Mouse (Mus musculus): ENCODE data around the gene Tigd3.

Gene Tigd3

DNA sequence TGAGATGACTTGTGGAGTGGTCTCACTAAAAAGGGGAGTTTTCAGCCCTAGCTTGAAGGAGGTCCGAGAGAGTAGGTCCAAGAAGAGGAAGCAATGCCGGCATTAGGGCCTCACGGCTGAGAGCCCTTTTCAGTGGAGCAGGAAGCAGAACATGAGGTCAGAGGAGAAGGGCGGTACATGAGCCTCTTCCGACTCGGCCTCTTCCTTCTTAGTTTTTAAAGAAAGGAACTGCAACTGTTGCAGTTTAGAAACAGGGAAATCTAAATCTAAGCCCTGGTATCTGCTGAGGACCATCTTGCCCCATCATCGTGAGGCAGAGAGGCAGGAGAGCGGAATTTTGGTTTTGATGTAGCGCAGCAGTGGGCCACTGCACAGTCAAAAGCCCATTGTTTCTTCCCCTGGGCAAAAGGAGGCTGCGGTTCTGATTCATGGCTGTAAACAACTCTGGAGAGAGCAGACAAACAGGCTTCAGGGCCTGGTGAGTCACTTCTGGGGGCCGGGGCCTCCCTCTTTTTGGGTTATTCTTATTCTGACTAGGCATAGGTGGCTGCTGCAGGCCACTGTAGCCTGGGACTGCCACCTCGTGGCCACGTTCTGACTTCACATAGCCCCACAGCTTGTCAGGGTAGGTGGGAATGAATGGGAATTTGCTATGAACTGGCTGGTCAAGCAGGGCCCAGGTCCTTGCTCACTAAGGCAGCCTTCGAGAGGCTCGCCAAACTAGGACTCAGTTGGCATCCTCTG lies 16.2 kb downstream of the Tigd3 start, which contains the start of gene Slc25a45:
Slc25a45 (plus strand) TSS at position 191 of the 744 bp plus-strand sequence.
- DNase-seq (ENCODE audit: low read depth, low spot score): no peak

DNA sequence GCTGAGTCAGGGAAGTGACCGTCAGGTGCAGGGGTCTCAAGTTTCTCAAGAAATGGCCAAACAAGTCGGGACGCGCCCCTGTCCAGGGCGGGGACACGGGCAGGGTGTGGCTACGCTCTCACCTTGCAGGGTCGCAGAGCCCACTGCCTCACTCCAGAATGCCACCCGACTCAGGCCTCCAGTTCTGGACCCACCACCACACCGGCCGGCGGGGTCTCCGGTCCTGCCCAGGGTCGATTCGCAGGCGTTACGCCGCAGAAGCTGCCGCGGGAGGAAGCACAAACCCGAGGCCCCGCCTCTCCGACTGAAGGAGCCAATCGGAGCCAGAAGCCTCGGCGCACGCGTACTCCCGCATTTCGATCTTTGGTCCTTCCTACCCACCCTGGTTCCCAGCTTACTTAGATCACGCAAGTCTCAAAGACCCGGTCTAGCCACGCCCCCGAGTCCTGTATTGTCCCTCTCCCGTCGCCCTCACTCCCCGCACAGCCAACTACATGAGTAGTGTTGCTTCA lies 18.9 kb downstream of the Tigd3 start, which contains the start of gene Frmd8:
Frmd8 (minus strand) TSS at position 306 of the 512 bp plus-strand sequence.
- peak; percentile 83 for DNase-seq (ENCODE audit: low read depth, low spot score)

DNA sequence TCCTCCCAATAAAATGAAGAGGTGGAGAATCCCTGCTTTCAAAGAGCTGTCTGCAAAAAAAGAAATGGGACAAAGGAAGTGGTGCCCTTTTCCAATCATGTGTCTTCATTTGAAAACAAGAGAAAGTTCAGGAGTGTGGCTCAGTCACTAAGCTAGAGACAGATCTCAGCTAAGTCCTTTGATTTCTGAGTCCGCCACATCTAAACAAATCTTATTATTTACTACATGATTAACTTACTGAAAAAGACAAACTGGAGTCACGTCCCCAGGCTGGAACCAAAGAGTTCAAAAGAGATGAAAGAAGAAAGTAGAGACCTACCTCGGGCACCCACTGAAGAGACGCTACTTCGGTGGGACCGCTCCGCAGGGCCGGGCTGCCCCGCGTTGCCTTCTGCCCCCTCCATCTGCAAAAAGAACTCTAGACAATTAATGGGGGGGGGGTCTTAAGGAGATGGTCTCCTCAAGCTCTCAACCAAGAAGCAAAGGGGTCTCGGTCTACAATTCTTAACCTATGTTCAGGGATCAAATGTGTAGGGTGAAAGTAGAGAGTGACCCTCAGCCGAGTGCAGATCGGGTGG lies 19.5 kb downstream of the Tigd3 start:
- DNase-seq (ENCODE audit: low read depth, low spot score): no peak

DNA sequence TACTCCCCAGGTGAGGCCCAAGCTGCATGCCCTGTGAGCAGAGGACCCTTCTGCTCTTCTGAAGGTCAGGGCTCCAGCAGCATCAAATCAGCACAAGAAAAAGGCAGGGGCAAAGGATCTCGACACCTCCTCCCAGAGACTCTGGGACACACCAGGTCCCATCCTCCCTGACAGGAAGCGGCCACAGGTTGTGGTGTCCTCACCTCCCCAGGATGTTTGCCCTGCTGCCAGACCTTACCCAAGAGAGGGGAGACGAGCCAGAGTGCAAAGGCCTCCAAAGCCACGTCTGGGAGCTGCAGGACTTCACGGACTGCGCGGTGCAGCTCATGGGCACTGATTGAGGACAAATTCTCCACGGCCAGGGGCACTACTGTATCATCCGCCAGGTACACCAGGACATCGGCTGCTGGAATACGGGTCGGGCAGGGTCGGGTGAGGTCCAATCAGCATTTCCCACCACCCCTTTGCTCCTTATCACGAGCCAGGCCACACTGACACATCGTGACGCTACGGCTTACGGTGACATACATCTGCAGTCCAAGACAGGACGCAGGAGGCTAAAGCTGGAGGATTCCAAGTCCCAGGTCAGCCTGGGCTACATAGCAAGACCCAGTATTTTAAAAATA lies 20.9 kb downstream of the Tigd3 start:
- no peak for DNase-seq (ENCODE audit: low read depth, low spot score)

DNA sequence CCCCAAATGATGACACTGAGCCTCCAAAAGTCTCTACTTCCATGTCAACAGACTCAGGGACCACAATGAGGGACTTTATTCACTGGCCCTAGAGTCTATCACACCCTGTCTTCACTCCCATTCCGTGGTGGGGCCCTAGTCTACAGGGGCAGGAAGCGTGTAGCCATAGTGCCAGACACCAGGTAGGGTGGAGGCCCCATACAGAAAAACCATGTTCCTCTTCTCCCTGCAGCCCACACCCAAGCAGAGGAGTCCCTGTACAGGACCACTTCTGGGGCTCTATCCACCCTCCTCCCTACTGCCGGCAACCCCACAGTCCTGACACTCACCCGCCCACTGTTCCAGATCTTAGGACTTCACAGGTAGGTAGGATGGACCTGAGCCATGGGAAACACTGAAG lies 21.4 kb downstream of the Tigd3 start:
- no peak for DNase-seq (ENCODE audit: low read depth, low spot score)

DNA sequence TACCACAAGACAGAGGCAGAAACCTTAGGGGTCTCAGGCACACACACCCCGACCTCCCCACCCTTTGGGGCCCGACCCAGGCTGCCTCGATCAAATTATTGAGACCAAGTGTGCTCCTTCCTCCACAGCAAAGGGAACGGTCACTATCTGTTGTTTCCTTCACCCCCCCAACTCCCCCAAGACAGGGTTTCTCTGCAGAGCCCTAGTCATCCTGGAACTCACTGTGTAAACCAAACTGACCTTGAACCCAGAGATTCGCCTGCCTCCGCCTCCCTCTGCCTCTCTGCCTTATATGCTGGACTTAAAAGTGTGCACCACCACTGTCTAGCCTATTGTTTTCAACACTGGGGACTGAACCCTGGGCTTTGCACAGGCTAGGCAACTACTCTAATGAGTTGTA lies 22.3 kb downstream of the Tigd3 start:
- DNase-seq (ENCODE audit: low read depth, low spot score): no peak

DNA sequence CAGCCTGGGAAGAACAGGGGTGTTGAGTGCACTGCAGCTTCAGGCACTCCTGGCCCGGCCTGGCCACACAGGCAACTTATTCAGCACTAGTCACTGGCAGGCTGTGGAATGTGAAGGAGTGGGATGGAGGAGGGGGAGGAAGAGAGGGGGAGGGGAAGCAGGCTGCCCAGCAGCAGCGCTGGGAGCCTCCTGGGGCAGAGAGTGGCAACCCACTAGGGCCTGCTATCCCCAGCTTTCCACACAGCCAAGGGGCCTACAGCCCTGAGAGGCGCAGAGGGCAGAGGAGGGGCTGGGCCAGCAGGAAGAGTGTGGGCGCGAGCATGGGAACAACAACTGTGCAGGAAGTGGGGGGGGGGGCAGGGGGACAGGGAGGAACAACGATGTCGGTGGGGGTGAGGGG lies 22.7 kb downstream of the Tigd3 start:
- no peak for DNase-seq (ENCODE audit: low read depth, low spot score)

DNA sequence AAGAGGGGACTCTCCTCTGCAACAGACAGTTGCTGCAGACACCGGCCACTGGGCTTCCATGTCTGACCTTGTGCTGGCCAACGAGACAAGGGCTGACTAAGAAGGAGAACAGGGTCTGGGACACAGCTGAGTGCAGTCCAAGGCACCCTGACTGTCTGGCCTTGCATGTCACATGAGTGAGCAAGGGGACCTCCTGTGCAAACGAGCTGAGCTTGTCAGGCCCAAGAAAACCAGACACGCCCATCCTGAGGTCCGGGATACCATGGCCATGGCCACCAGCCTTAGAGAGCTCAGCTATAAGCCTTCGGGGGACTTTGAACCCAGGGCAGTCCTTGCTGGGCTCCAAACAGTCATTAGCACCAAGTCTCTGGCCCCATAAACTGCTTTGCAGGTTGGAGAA lies 25.9 kb downstream of the Tigd3 start:
- no peak for DNase-seq (ENCODE audit: low read depth, low spot score)

DNA sequence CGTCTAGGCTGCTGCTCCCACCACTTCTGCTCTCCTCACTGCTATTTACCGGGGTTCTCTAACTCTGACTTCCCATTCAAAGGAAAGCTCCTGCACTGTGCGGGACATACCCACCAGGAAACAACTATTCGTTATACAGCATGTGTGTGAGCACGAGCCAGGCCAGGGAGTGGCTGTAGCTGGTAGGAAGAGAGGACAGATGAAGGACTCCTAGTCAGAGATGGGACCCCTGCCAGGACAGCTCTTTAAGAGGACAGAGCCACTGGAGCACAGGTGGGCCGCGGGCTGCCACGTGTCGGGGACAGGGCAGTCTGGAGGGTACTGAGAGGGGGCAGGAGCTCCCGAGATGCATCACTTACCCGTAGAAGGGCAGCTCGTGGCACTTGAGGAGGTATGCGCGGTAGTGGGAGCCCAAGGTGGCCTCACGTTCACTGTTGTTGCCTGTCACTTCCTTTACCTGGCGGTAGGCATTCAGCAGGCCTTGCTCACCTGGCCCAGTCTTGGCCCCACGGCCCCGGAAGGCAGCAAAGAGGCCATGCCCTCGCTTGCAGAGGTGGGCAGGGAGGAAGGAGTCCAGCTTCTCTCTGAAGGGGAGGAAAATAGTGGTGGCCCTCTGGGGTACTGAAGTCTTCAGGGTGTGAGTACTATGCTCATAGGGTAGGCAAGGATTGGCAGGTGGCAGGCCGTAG lies 29.1 kb downstream of the Tigd3 start:
- DNase-seq (ENCODE audit: low read depth, low spot score): no peak

DNA sequence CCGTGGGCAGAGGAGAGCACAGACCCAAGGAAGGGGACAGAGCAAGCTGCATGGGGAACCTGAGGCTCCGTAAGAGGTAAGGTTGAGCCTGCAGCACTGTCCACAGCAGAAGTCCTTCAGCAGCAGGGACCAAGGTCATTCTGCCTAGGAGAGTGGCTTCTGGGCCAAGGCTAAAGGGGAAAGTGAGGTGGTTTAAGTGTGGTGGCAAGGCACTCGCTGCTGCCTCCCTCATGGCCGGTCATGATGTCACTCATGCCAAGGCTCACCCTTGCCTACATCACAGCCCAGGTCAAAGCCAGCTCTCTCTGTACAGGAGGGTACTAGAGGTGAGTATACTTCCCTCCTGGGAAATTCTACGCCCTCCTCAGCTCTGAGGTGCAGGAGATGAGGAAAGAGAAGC lies 30.2 kb downstream of the Tigd3 start:
- DNase-seq (ENCODE audit: low read depth, low spot score): no peak

DNA sequence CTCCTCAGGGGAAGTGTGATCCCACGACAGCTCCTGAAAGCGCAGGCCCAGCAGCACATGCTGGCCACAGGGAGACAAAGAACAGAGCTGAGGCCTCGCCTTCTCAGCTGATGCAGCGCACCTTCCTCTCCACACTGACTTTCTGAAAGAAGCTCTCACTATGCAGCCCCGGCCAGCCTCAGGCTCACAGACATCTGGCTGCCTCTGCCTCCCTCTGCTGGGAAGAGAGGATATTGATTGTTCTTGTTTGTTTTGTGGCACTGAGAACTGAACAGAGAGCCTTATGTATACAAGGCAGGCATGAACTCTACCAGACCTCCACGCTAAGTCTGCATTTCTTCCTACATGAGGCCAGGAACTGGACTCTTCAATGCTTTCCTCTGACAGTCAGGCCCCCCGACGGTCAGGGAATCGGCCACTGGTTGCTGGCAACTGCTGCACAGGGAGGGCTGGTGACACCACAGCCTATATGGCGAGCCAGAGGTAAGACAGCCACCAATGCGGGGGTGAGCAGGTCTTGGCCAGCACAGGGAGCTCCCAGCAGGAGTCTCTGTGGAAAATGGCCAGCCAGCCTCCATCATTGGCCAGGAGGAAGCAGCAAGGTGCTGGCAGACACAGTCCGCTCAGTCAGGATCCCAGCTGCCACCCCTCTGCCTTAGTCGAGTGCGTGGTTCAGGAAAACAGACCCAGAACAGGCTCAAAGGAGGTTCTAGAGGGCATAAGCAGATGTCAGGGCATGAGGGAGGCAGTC lies 31.4 kb downstream of the Tigd3 start:
- no peak for DNase-seq (ENCODE audit: low read depth, low spot score)

DNA sequence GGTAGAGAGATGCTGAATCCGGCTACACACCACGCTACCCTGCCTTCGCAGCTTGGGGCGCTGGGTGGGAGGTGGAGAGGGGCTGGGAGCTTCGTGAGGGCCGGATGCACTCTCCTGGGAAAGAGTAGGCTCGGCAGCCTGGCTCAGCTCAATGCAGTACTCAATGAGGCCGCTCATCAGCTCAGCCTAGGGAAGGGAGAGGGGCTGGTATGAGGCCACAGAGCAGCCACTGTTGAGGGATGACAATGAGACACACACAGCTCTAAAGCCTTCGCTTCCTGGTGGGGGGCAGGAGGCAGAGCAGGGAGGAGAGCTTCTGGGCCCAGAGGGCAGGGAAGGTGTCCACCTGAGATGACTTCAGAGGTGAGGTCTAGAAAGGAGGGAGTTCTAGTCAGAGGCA lies 37.3 kb downstream of the Tigd3 start:
- DNase-seq (ENCODE audit: low read depth, low spot score): no peak

DNA sequence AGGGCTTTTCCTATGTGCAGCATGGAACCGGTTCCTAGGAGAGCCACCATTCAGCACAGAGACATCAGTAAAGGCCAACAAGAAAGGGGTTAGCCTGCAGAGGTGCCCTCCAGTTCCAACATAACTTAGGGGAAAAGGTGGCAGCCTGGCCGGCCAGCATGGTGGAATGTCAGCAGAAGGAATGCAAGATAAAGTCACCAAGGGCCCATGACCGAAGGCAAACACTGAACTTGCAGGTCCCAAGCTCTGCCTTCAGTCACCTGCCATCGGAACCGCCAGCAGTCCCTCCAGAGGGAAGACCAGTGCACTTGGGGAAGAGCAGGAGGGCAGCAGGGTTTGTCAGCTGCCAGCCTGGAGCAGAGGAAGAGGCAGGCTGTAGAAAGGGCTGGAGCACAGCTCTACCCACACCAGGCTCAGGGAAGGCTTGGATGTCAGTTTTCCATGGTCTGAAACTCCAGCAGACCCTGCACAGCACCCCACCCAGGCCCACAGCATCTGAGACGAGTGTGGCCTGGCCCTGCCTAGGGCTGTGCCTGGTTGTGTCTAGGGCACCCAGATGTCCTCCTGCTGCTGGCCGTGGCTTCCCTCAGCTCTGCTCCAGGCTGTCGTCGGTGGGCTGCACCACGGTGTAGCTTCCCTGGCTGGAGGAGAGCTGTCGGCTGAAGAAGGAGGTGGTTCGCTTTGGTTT lies 41.8 kb downstream of the Tigd3 start:
- no peak for DNase-seq (ENCODE audit: low read depth, low spot score)

DNA sequence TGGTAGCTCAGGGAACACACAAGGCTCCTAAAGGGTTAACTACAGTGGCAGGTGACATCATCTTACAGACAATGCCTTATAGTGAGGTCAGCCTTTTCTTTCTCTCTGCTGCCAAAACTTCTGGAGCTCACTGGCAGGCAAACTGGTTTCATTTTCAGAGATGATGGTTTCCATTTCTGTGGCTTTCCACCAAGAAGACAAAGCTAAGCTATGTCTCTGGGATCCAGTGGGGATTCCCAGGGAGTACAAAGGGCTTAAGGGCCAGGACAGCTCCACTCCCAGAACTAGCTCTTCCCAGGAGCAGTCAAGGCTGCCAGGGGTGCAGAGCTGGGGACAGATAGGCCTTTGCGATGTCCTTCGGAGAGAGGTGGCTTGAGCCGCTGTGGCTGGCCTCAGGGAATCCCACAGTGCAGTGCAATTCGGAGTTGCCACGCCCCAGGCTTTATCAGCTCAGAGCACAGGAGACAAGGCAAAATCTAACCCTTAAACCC lies 42.4 kb downstream of the Tigd3 start:
- no peak for DNase-seq (ENCODE audit: low read depth, low spot score)

DNA sequence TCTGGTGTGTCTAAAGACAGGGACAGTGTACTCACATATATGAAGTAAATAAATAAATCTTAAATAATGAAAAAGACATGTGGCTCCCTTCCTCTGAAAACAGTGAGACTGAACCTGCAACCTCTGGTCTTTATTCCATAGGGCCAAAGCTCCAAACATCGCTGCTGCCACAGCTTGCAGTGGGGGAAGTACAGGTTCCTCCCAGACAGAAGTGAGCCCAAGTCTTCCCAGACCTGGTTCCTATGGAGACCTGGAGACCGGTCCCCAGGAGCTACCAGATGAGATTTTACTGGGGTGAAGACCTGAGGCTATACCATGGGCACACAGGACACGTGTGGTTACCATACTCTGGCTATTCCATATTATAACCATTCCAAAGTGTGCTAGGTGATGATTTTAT lies 43.1 kb downstream of the Tigd3 start:
- no peak for DNase-seq (ENCODE audit: low read depth, low spot score)

DNA sequence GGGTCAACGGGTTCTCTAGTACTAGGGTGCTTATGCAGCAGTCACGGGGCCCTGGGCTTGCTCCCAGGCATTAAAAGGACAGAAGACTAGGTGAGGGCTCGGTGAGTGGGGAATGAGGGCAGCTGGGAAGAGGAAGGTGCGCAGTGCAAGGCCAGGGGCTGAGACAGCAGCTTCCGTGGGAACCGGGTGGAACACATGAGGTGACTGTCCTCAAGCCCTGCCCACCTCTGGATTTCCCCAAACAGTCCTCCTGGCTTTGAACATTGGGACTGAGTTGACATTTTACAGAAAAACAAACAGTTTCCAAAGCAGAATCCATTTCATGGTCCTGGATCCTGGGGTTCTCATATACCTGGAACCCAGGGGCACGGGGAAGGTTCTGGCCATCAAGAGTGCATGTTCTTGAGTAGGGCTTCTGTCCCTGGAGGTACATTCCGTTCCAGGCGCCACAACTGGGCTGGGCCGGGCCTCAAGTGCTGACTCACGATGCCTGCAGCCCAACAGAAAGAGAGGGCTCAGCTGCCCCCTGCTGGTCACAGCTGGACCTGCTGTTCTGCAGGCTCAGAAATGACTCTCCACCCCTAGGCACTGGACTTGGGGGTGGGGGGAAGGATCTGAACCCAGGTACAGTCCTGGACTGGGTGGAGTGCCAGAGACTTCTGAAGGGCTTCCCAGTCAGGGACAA lies 44.0 kb downstream of the Tigd3 start:
- peak; percentile 40 for DNase-seq (ENCODE audit: low read depth, low spot score)

DNA sequence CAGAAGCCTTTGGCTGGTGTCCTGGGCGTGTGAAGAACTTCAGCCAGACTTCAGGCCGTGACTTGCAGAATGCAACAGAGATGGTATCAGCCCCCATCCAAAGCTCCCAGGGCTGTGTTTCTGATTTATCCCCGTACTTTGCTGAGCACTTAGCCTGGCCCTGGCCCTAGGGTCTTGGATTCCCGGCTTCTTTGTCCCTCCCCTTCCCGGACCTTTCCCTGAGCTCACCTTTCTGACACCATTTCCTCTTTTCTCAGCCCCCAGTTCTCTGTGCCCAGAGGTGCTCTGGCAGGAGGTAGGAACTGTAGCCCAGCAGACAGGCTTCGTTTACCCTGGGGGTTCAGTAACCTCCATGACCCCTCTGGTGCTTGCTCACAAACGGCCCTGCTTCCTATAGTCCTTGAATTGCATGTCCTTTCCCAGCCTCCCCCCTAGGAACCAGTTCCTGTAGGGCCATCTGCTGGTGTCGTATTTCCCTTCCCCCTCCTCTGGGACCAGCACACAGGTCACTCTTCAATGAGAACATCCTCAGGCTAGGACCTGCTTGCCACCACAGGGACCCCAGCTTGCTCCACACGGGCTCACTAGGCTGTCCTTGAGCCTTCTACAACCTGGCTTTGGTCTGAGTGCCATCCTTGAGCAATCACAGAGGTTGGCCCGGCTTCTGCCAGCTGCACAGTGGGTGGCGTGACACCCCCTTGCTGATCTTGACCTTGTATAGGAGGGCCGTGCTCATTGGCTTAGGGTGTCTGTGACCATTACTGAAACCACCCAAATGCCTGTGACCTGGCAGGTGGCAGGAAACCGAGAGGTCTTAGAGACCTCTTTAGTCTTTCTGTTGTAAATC lies 44.9 kb downstream of the Tigd3 start:
- no peak for DNase-seq (ENCODE audit: low read depth, low spot score)

DNA sequence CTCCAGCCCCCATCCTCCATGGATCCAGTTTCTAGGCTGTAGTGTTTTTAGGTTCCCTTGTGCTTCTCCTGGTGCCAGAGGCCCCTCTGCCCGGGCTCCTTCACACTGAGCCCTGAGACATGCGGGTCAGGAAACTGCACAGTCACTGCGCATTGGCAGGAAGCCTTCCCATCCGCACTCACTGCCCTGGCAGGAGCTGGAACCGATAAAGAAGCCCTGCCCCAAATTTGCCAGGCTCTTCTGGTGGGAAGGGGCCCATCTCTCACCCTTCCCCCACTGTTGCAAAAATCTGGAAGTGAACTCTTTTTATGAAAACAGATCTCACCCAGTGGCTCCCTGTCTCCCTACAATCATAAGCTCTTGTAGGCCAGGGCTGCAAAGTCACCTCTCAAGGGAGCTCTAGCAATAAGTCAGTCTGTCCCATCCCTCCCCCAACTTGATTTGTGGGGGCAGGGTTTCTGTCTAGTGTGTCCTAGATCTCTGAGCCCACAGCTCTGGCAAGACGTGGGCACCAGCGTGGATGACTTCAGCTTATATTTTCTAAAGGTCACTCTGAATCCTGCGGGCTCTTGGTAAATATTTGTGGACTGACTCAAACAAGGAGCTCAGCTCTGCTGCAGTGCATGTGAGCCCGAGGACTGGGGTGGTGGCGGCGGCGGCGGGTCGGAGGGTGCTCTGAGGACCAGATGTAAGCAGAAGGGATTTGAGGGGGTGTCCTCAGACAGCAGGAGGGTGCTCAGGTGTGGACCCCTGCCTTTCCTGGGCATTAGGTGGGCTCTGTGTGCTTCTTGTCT lies 45.7 kb downstream of the Tigd3 start:
- no peak for DNase-seq (ENCODE audit: low read depth, low spot score)
